ENCODE assay signal across 32 mouse cellular contexts in the genomic region with DNA sequence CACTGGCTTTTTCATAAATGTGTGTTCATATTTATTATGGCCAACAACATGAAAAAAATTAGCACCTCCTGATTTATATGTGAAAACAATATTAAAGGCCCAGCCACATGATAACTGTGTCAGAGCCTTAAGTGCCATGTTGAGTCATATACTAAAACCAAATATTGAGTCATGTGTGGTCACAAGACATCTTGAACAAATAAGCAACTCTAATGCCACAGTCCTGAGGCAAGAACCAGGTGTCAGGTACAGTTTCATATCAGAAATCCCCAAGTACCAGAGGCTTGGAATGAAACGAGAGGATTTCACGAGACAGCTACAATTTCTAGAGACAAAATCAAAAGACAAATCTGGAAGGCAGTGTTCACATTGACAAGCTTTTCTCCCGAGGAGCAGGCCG.
DNase-seq lines count a peak whose midpoint lies in the region; ATAC-seq and TF ChIP-seq lines count a peak whose summit lies in the region.
"Had no signal": no experiment of that assay in that cellular context is flagged by ENCODE, and none has a peak within 500 bp of the region (broad histone marks: within the 10 kb centered on the region; RNA-seq: fewer than 3 reads in every experiment).

No protein-coding gene starts in this region.

- no peak overlapping the region for H3K9ac ChIP-seq in MEL (ENCODE audit: control insufficient read depth, low read depth, low read length, poor library complexity, severe bottlenecking)
- no peak overlapping the region for H3K9ac ChIP-seq in hindbrain, embryonic 11.5 days (ENCODE audit: low read depth, low read length)
- H3K9ac ChIP-seq: embryonic facial prominence, embryonic 15.5 days; forebrain, embryonic 13.5 days; heart, embryonic 12.5 days; hindbrain, embryonic 15.5 days; liver, embryonic 14.5 days; neural tube, embryonic 12.5 days; stomach, embryonic 15.5 days had no signal

- no peak for TF ChIP-seq CTCF in MEL (IDR thresholded peaks at IDR 0.05 in 2 of 3, conservative IDR thresholded peaks at IDR 0.05 in 1 of 3; ENCODE audit: control insufficient read depth in 1 of 3, insufficient read depth in 1 of 3, low read depth in 2 of 3, low read length in 3 of 3, poor library complexity in 1 of 3, severe bottlenecking in 1 of 3)

- no peak for TF ChIP-seq EP300 in MEL (IDR thresholded peaks at IDR 0.05; ENCODE audit: low read depth in 1 of 2, low read length in 2 of 2)

- ATAC-seq in hindbrain, embryonic 11.5 days (ENCODE audit: low FRiP score): no peak
- ATAC-seq: forebrain, embryonic 13.5 days; inflammation-experienced regulatory T-cells, adult 6 months; midbrain, embryonic 16.5 days had no signal

- peaks cover 0 to 4% of the 10 kb centered on the region in 2 experiments; a peak in 1 of 4 replicates for H3K36me3 ChIP-seq in MEL (ENCODE audit: control insufficient read depth in 1 of 2, insufficient read depth in 2 of 2, low read length in 2 of 2)
- H3K36me3 ChIP-seq in macrophage (ENCODE audit: inconsistent target): no peaks in the 10 kb centered on the region
- H3K36me3 ChIP-seq in hindbrain, embryonic 11.5 days (ENCODE audit: control insufficient read depth, insufficient read depth, low read length): no peaks in the 10 kb centered on the region
- H3K36me3 ChIP-seq: embryonic facial prominence, embryonic 15.5 days; G1E; heart, embryonic 12.5 days; hindbrain, embryonic 15.5 days; neural tube, embryonic 12.5 days; stomach, embryonic 15.5 days had no signal

- 94% methylated on average over 4 of the region's 4 CpGs for WGBS in macrophage (ENCODE audit: missing documents)
- WGBS in hindbrain, embryonic 11.5 days: 88% methylated on average over 4 of the region's 4 CpGs

- H3K79me2 ChIP-seq in MEL (ENCODE audit: control insufficient read depth, insufficient read depth, low read length, poor library complexity) (no peaks in the 10 kb centered on the region), macrophage (ENCODE audit: inconsistent target) (no peaks in the 10 kb centered on the region)

- H3K27me3 ChIP-seq in MEL (ENCODE audit: control insufficient read depth in 1 of 2, insufficient read depth in 2 of 2, low read length in 2 of 2): no peaks in the 10 kb centered on the region
- no peaks in the 10 kb centered on the region for H3K27me3 ChIP-seq in hindbrain, embryonic 11.5 days (ENCODE audit: control insufficient read depth, insufficient read depth, low read length)
- H3K27me3 ChIP-seq: embryonic facial prominence, embryonic 15.5 days; forebrain, embryonic 13.5 days; heart, embryonic 12.5 days; hindbrain, embryonic 15.5 days; neural tube, embryonic 12.5 days; stomach, embryonic 15.5 days had no signal

- no peak for TF ChIP-seq RAD21 in MEL (IDR thresholded peaks at IDR 0.05; ENCODE audit: low read depth, low read length)

- DNase-seq in lung, postnatal 25 days (ENCODE audit: low spot score): peak; percentile 22
- no peak for DNase-seq in lung, postnatal 14 days
- peak; percentile 1 for DNase-seq in MEL (ENCODE audit: low read depth, low spot score)
- no peak for DNase-seq in adrenal gland, adult 2 months
- no peak for DNase-seq in gastrocnemius, postnatal 25 days
- no peak for DNase-seq in hindbrain, embryonic 11.5 days (ENCODE audit: low spot score)
- DNase-seq: adrenal gland, postnatal 36 days; B cell, adult 2 months; cerebellum, adult 2 months; cerebellum, postnatal 14 days; gastrocnemius, postnatal 36 days; heart, adult 2 months; kidney, adult 11 months; kidney, postnatal 14 days; layer of hippocampus, adult 9-11 months; liver; lung, adult 2 months; right cerebral cortex, adult 18-20 months; thymus, adult 18-20 months; thymus, postnatal 25 days had no signal

- H3K9me3 ChIP-seq in MEL (replicated peaks; ENCODE audit: insufficient read depth, low read length): no peaks in the 10 kb centered on the region
- no peaks in the 10 kb centered on the region for H3K9me3 ChIP-seq in hindbrain, embryonic 11.5 days (ENCODE audit: control insufficient read depth, low read length)
- H3K9me3 ChIP-seq: embryonic facial prominence, embryonic 15.5 days; forebrain, embryonic 13.5 days; G1E; heart, embryonic 12.5 days; hindbrain, embryonic 15.5 days; neural tube, embryonic 12.5 days; stomach, embryonic 15.5 days had no signal

- H3K27ac ChIP-seq in MEL (ENCODE audit: control insufficient read depth, low read depth, low read length): no peak overlapping the region
- H3K27ac ChIP-seq in macrophage: peak overlapping the region; percentile 59
- no peak overlapping the region for H3K27ac ChIP-seq in hindbrain, embryonic 11.5 days (ENCODE audit: low read depth, low read length)
- H3K27ac ChIP-seq: embryonic facial prominence, embryonic 15.5 days; forebrain, embryonic 13.5 days; heart, adult 2 months; hindbrain, embryonic 15.5 days; liver, embryonic 14.5 days; neural tube, embryonic 12.5 days; stomach, embryonic 15.5 days had no signal

- no peak overlapping the region for H3K4me2 ChIP-seq in hindbrain, embryonic 11.5 days (replicated peaks; ENCODE audit: low read depth, low read length)
- H3K4me2 ChIP-seq: embryonic facial prominence, embryonic 15.5 days; forebrain, embryonic 13.5 days; heart, embryonic 12.5 days; hindbrain, embryonic 15.5 days; midbrain, embryonic 11.5 days; neural tube, embryonic 12.5 days; stomach, embryonic 15.5 days had no signal

- H3K4me3 ChIP-seq in MEL (ENCODE audit: control insufficient read depth in 1 of 2, insufficient read depth in 1 of 2, low read depth in 2 of 2, low read length in 2 of 2) (no peak overlapping the region), macrophage (ENCODE audit: inconsistent target) (no peak overlapping the region)
- H3K4me3 ChIP-seq in hindbrain, embryonic 11.5 days (ENCODE audit: low read depth, low read length): no peak overlapping the region
- H3K4me3 ChIP-seq: embryonic facial prominence, embryonic 15.5 days; forebrain, embryonic 13.5 days; heart, adult 2 months; heart, embryonic 12.5 days; hindbrain, embryonic 15.5 days; neural tube, embryonic 12.5 days; stomach, embryonic 15.5 days had no signal

- no peak for TF ChIP-seq POLR2A in MEL (IDR thresholded peaks at IDR 0.05; ENCODE audit: control insufficient read depth in 1 of 2, insufficient read depth in 1 of 2, low read depth in 1 of 2, low read length in 2 of 2, poor library complexity in 1 of 2)

- H3K4me1 ChIP-seq in MEL (ENCODE audit: control insufficient read depth in 1 of 2, insufficient read depth in 2 of 2, low read length in 2 of 2): peaks cover 0 to 1% of the 10 kb centered on the region in 2 experiments; a peak in 1 of 4 replicates
- H3K4me1 ChIP-seq in hindbrain, embryonic 11.5 days (replicated peaks; ENCODE audit: control insufficient read depth, insufficient read depth, low read length): no peaks in the 10 kb centered on the region; the same call in 1 of the 2 replicates
- H3K4me1 ChIP-seq: embryonic facial prominence, embryonic 15.5 days; neural tube, embryonic 12.5 days; stomach, embryonic 15.5 days had no signal

TF ChIP-seq in MEL, 35 proteins besides CTCF, POLR2A, EP300 and RAD21:
- no peak for TF ChIP-seq TAL1 (IDR thresholded peaks at IDR 0.05; ENCODE audit: low read length)
- TF ChIP-seq POLR2AphosphoS2 (IDR thresholded peaks at IDR 0.05; ENCODE audit: low read length): no peak
- TF ChIP-seq MYB (IDR thresholded peaks at IDR 0.05; ENCODE audit: low read depth, low read length): no peak
- TF ChIP-seq CHD1 (IDR thresholded peaks at IDR 0.05; ENCODE audit: low read depth, low read length): no peak
- TF ChIP-seq UBTF (IDR thresholded peaks at IDR 0.05; ENCODE audit: borderline replicate concordance, insufficient read depth, low read depth, low read length): no peak
- no peak for TF ChIP-seq GATA1 (IDR thresholded peaks at IDR 0.05; ENCODE audit: low read depth, low read length)
- TF ChIP-seq TCF12 (IDR thresholded peaks at IDR 0.05; ENCODE audit: low read depth, low read length): no peak
- no peak for TF ChIP-seq KAT2A (conservative IDR thresholded peaks at IDR 0.05; ENCODE audit: low read depth, low read length)

Comparison
In these comparisons a context has a peak if more than half of its experiments do, and no peak if none do; other contexts are left out.
1. DNase-seq: peak in lung, postnatal 25 days (single experiment) and MEL (single experiment); none in lung, postnatal 14 days (single experiment), adrenal gland, adult 2 months (single experiment), gastrocnemius, postnatal 25 days (single experiment) and hindbrain, embryonic 11.5 days (single experiment).